Mouse (Mus musculus): ENCODE results near the gene Tns4. TPM values are rescaled to one million over a fixed set of nuclear protein-coding genes. Genes with fewer than 3 reads are reported as not detected.

Tns4 gene
- polyA plus RNA-seq, 1 experiment: 0.17 TPM

DNA sequence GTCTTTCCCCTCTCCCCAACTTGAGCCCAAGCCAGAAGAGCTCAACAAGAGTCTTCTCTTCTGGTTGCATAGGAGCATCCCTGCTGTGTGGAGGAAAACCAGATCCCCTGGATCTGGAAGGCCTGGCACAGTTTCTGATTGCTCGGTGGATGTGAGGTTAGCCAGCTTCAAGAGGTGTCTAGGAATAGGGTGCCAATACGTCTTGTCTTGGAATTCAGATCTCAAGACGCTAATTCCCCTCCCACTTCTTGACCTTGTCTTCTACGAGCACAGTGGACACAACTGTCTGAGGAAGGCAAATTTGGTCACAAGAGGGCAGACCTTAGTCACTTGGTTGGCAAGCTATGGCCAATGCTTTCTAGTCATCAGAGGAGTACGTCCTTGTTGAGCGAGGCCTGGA, 45.5 kb downstream of the Tns4 start:
- TF ChIP-seq CTCF (IDR thresholded peaks at IDR 0.05; ENCODE audit: extremely low read depth, insufficient read depth, low read length) (no peak), POLR2A (IDR thresholded peaks at IDR 0.05; ENCODE audit: extremely low read depth, insufficient read depth, low read length) (no peak)

DNA sequence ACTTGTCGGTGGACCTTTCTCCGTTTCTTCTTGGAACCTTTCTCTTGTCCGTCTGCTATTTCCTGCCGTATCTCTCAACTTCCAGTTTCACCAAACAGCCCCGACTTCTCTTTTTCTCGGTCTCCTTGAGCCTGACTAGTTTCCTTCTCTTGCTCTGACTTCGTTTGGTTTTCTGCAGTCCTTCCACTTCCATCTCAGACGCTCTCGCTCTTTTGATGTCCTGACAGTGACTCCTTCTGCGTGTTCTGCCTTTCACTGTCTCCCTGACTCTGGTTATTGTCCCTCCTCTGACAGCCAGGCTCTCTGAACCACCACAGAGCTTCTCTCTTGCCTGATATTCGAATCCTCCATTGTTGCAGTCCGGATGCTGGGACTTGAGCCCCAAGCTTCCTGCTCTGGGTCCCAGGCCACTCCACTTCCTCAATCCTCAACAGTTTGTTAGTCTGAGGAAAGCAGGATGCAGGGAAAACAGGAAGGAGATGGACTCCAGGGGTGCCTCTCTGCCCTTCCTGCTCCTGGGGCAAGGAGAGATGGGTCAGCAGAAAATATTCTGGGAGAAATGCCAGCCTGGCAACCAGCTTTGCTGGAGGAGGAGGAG, 46.2 kb downstream of the Tns4 start:
- no peak for TF ChIP-seq CTCF (IDR thresholded peaks at IDR 0.05; ENCODE audit: extremely low read depth, insufficient read depth, low read length)
- TF ChIP-seq POLR2A (IDR thresholded peaks at IDR 0.05; ENCODE audit: extremely low read depth, insufficient read depth, low read length): no peak
- H3K4me3 ChIP-seq (ENCODE audit: insufficient read depth, low read length): peak overlapping the region; percentile 43
- peaks cover 1% of the 10 kb centered on the region; the same call in 1 of the 2 replicates for H3K4me1 ChIP-seq (ENCODE audit: control insufficient read depth, insufficient read depth, low read length)
- H3K27ac ChIP-seq (ENCODE audit: insufficient read depth, low read length): no peak overlapping the region

More for the DNA sequence above, 45.5 kb downstream of the Tns4 start:
- Histone ChIP-seq H3K4me1 (ENCODE audit: control insufficient read depth, insufficient read depth, low read length) (peaks cover 1% of the 10 kb centered on the region; the same call in 1 of the 2 replicates), H3K4me3 (ENCODE audit: insufficient read depth, low read length) (no peak overlapping the region), H3K27ac (ENCODE audit: insufficient read depth, low read length) (no peak overlapping the region)

DNA sequence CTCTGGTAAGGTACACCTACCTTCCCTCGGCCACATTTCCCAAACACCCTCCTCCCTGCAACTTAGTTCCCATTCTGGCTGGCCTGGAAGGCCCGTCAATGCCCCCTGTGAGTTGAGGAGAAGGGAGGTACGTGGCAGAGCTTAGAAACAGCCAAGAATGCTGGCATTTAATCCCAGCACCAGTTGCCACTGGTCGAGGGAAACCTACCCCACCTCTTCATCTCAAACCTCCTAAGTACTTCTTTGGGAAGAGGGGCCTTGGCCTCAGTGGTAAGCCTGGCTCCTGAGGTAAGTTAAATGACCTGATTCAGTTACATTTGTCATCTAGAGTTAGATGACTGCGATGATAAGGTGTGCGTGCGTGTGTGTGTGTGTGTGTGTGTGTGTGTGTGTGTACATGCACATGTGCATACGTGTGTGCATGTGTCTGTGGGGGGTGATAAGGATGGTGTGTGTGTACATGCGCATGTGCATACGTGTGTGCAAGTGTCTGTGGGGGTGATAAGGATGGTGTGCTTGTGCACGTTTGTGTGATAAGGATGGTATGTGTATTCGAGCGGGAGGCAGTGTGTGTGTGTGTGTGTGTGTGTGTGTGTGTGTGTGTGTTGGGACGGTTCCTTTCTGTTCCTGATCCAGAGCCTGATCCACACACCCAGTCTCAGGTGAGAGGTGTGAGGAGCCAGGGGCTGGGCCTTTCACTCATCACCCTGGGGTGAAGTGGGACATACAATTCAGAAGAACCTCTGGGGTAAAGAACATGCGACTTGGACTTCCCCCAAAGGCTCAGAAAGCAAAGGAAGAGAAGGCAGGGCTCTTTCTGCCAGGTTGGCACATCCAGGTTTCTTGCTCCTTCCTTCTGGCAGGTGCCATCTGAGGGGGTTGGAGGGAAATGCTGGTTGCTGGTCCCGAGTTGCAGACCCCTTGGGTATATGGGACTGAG, 47.0 kb downstream of the Tns4 start:
- peak overlapping the region; percentile 43 for H3K4me3 ChIP-seq (ENCODE audit: insufficient read depth, low read length)
- no peaks in the 10 kb centered on the region; the same call in 1 of the 2 replicates for H3K4me1 ChIP-seq (ENCODE audit: control insufficient read depth, insufficient read depth, low read length)
- TF ChIP-seq CTCF (IDR thresholded peaks at IDR 0.05; ENCODE audit: extremely low read depth, insufficient read depth, low read length): no peak
- no peak for TF ChIP-seq POLR2A (IDR thresholded peaks at IDR 0.05; ENCODE audit: extremely low read depth, insufficient read depth, low read length)
- peak overlapping the region; percentile 78; the same call in 1 of the 2 replicates for H3K27ac ChIP-seq (ENCODE audit: insufficient read depth, low read length)

DNA sequence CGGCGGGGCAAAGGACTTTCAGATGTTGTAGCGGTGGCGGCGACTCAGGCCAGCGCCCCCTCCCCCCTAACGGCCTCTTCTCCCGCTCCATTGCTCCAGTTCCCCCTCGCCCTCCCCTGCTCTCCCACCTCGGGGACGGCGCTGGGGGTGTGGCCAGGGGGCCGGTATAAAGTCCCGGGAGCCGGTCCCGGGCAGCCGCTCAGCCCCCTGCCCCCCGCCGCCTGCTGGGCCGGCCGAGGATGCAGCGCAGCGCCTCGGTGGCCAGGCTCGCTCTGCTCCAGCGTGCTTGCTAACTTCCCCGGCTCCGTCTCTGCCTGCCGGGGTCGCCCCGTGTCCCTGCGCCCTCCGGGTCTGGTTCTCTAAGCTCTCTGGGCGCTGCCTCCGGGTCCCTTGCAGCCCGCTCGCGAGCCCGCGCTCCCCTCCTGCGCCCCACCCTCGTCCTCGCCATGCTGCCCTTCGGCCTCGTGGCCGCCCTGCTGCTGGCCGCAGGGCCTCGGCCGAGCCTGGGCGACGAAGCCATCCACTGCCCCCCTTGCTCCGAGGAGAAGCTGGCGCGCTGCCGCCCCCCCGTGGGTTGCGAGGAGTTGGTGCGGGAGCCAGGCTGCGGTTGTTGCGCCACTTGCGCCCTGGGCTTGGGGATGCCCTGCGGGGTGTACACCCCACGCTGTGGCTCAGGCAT, 47.9 kb downstream of the Tns4 start, which contains the start of gene Igfbp4:
TSS of gene Igfbp4 (plus strand) at position 194 of the 679 bp plus-strand sequence.
- Histone ChIP-seq H3K27ac (ENCODE audit: insufficient read depth, low read length) (peak within 1 kb of the TSS; percentile 78; the same call in 1 of the 2 replicates), H3K4me1 (ENCODE audit: control insufficient read depth, insufficient read depth, low read length) (no peaks in the 10 kb centered on the region; the same call in 1 of the 2 replicates), H3K4me3 (ENCODE audit: insufficient read depth, low read length) (peak within 1 kb of the TSS; percentile 43)
- TF ChIP-seq POLR2A (IDR thresholded peaks at IDR 0.05; ENCODE audit: extremely low read depth, insufficient read depth, low read length): no peak
- no peak for TF ChIP-seq CTCF (IDR thresholded peaks at IDR 0.05; ENCODE audit: extremely low read depth, insufficient read depth, low read length)

GRCm38 (mm10) chr11:99040346-99040974, 48.6 kb downstream of the Tns4 start:
- TF ChIP-seq CTCF (IDR thresholded peaks at IDR 0.05; ENCODE audit: extremely low read depth, insufficient read depth, low read length): peak; percentile 45
- no peak for TF ChIP-seq POLR2A (IDR thresholded peaks at IDR 0.05; ENCODE audit: extremely low read depth, insufficient read depth, low read length)
- no peak overlapping the region for H3K27ac ChIP-seq (ENCODE audit: insufficient read depth, low read length)

DNA sequence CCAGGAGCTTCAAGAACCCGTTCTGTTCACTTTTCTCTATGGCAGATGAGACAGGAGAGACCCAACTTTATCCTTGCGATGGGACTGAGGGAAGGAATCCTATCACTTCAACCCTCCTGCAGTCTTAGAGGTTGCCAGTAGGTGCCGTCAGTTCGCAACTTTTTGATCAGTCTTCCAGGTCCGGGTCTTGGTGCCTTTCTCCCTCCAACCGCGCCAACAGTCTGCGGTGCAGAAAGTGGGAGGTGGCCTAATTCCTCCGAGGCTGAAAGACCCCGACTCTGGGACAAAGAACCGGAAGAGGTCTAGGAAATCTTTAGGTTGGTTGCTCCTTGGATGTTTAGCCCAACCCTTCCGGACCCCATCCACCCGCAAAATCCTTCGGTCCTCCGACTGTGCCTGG, 49.3 kb downstream of the Tns4 start:
- H3K4me3 ChIP-seq (ENCODE audit: insufficient read depth, low read length): peak overlapping the region; percentile 43; the same call in 1 of the 2 replicates
- peak; percentile 90 for TF ChIP-seq CTCF (IDR thresholded peaks at IDR 0.05; ENCODE audit: extremely low read depth, insufficient read depth, low read length)
- no peak for TF ChIP-seq POLR2A (IDR thresholded peaks at IDR 0.05; ENCODE audit: extremely low read depth, insufficient read depth, low read length)
- H3K27ac ChIP-seq (ENCODE audit: insufficient read depth, low read length): no peak overlapping the region
- no peaks in the 10 kb centered on the region; the same call in 1 of the 2 replicates for H3K4me1 ChIP-seq (ENCODE audit: control insufficient read depth, insufficient read depth, low read length)

More at GRCm38 (mm10) chr11:99040346-99040974, 48.6 kb downstream of the Tns4 start:
- H3K4me1 ChIP-seq (ENCODE audit: control insufficient read depth, insufficient read depth, low read length): no peaks in the 10 kb centered on the region; the same call in 1 of the 2 replicates
- H3K4me3 ChIP-seq (ENCODE audit: insufficient read depth, low read length): peak overlapping the region; percentile 43

- Histone ChIP-seq H3K4me1 (ENCODE audit: control insufficient read depth, insufficient read depth, low read length) (no peaks in the 10 kb centered on the region; the same call in 1 of the 2 replicates), H3K27ac (ENCODE audit: insufficient read depth, low read length) (no peak overlapping the region), H3K4me3 (ENCODE audit: insufficient read depth, low read length) (no peak overlapping the region)
- TF ChIP-seq CTCF (IDR thresholded peaks at IDR 0.05; ENCODE audit: extremely low read depth, insufficient read depth, low read length): no peak
- TF ChIP-seq POLR2A (IDR thresholded peaks at IDR 0.05; ENCODE audit: extremely low read depth, insufficient read depth, low read length): no peak
These were observed 52.9 kb downstream of the Tns4 start for GRCm38 (mm10) chr11:99036254-99036653.

GRCm38 (mm10) chr11:99035350-99035749, 53.8 kb downstream of the Tns4 start:
- TF ChIP-seq POLR2A (IDR thresholded peaks at IDR 0.05; ENCODE audit: extremely low read depth, insufficient read depth, low read length) (no peak), CTCF (IDR thresholded peaks at IDR 0.05; ENCODE audit: extremely low read depth, insufficient read depth, low read length) (peak; percentile 37)
- H3K4me3 ChIP-seq (ENCODE audit: insufficient read depth, low read length): no peak overlapping the region
- no peak overlapping the region for H3K27ac ChIP-seq (ENCODE audit: insufficient read depth, low read length)
- H3K4me1 ChIP-seq (ENCODE audit: control insufficient read depth, insufficient read depth, low read length): no peaks in the 10 kb centered on the region; the same call in 1 of the 2 replicates
